Mouse (Mus musculus) urinary bladder, postnatal 14 days (tissue): Measurements from ENCODE around the gene Ddx3y.

Source experiments
- DNase-seq: peaks from one replicate; pipeline ENCODE4 v3.0.0; 2021; ENCODE audit warnings: low spot score

Gene Ddx3y

DNA sequence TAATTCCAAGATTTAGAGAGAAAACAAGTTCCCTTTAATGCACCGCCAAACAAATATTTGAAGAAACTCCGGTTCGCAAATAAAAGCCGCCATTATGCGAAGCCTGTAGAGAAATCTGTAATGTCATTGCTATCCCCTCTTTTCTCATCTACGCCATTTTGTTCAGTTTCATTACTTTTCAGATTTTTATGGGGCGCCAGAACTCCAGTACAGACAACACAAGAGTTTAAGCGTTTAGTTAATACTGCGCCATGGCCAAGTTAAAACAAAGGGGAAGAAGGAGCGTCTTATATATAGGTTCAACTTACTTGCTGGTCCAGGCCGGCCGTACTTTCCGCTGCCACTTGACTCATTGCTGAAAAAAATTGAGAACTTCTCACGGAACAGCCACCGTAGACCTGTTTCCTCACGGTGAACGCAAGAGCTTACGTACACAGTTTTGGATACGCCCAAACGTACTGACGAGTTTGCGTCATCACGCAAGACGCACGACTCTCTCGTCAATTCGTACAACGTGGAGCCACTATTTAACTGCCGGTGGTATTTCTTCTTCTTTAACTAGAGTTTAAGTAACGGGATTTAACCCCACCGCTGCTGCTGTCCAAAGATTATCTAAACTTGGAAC is at the start of gene Ddx3y:
Gene Ddx3y (minus strand): TSS at position 459 of the 625 bp plus-strand sequence.
- peak; percentile 74 for DNase-seq

DNA sequence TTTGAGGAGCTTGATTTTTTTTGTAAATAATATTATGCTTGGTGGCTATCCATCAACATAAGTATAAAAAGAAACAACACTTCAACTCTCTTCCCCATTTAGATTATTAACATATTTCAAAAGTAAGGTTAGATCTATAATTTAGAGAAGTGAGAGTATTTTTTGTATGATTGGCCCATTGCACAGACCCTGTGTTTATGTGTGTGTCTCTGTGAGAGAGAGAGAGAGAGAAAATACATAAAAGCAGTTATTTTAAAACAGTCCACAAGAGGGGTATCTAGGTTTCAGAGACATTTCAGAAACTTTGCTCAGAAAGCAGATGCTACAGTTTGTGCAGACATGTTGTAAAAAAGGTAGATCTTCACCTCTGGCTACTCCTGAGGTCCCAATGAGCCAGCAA is 7.3 kb upstream of the Ddx3y start:
- no peak for DNase-seq

DNA sequence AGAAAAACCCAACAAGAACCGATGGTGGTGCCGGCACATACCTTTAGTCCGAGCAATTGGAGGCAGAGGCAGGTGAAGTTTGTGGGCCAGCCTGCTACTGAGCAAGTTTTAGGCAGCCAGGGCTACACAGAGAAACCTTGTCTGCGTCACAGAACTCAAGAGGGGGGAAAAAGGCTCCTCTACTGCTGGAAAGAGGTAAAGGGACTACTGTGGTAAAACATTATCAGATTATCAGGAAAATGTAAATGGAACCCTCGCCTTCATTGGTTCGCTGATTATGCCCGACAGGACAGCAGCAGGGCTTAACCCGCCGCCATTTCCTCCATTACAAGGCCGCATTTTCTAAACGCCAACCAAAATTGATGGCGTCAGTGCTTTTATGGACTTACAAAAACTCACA is 694 bp downstream of the Ddx3y start:
- peak; percentile 5 for DNase-seq

DNA sequence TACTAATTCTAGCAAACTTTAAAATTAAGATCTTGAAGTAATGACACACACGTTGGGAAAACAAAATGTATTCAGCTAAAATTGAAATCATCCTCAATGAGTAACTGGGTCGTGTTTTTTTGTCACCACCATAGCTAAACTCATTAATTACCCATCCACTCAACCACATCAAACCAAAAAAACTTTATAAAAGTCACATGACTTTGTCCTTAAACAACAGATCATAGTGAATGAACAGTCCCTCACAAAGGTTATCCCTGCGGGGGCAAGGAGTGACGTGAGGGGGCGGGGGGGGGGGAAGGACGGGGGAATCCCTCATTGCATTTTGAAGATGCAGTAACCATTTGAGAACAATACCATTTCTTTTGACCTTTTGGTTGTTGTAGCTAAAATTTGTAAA is 40.3 kb downstream of the Ddx3y start:
- DNase-seq: no peak

DNA sequence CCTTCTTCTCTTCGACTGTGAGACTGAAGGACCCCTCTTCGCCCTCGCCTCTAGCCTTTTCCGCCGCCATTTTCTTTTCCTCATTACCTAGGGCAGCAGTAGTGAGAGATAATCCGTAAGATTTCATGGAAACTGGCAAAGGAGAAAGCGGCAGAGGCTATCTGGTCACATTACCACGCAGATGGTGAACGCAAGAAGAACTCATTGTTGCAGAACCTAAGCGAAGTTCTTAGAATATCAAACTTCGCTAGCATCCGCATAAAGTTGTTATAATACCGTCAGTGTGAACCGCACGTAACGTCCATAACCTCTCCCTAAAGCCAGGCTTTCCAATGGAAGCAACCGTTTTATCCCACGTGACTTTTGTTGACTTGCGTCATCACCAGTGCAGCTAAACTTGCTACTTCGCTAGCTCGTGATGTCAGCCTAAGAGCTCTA is 41.0 kb downstream of the Ddx3y start, which contains the start of gene Uty:
Gene Uty (minus strand): TSS at position 334 of the 438 bp plus-strand sequence.
- peak; percentile 75 for DNase-seq

DNA sequence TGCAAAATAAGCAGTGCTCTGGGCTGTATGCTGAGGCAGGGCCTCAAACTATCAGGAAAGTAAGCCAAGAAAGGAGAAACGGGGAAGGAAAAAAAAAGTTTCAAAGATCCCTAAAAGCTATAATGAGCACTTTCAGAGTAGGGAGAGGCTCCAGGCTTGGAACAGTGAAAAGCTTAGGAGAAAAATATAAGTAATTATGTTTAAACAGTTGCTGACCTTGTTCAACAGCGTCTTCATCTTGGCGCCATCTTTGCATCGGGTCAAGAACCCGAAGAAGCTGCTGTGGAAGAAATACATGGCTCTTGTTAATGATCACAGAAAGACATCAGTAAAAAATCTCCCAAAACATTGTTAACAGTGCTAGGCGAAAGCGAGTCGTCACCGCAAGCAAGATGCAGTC is 41.5 kb downstream of the Ddx3y start:
- DNase-seq: no peak

DNA sequence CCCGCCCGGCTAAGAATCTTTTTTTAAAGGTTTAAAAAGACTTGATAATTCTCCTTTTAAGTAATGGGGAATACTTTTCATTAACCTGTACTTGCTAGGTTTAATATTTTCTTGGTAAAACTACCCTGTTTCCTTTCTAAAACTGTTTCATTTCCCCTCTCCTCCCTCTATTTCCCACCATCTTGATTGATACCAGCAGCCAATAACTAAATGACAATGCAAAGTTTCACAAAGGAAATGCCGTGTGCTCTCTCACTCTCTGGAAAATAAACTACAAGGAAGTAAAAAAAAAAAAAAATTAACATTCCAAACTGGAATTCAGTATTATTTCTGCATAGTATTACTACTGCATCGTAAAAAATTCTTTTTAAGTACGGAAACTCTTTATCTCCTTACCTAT is 42.0 kb downstream of the Ddx3y start:
- DNase-seq: no peak

DNA sequence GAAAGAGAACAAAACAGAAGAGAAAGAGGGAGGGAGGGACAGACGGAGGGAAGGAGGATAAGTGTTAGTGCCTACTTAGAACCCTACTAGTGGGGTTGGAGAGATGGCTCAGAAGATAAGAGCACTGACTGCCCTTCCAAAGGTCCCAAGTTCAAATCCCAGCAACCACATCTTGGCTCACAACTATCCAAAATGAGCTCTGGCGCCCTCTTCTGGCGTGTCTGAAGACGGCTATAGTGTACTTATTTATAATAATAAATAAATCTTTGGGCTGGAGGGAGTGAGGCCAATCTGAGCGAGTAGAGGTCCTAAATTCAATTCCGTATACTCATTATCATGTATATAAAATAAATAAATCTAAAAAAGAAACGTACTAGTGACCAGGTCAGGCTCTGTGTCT is 66.4 kb downstream of the Ddx3y start:
- DNase-seq: no peak
